Mouse (Mus musculus) heart, embryonic 14.5 days (tissue): Measurements from ENCODE around the gene Grtp1. TPM values are rescaled to one million over a fixed set of nuclear protein-coding genes. Genes with fewer than 3 reads are reported as not detected.

Experiments used
- ATAC-seq: fragments of 200-750 bp; cut with Nextera tagmentation; 2 replicates; pipeline ENCODE4 v1.8.0; 2017; ENCODE audit warnings: low read depth, moderate TSS enrichment; ENCODE audit not compliant: insufficient number of reproducible peaks, insufficient read depth, low FRiP score
- H3K27ac ChIP-seq, 2 experiments: fragments of 200-500 bp in 1 of 2; fragments of 300-500 bp in 1 of 2; sonication (generic) in 1 of 2; replicated peaks in 1 of 2; 2 replicates each; pipeline ENCODE4 v1.5.1; 2012 to 2014; ENCODE audit warnings: low read depth in 2 of 2, low read length in 2 of 2, control low read depth in 1 of 2, mild to moderate bottlenecking in 1 of 2, mixed read lengths in 1 of 2; ENCODE audit not compliant: control insufficient read depth in 1 of 2, insufficient read depth in 1 of 2
- H3K27me3 ChIP-seq: fragments of 300-500 bp; sonication (generic); 2 replicates; pipeline ENCODE4 v1.6.1; 2014; ENCODE audit warnings: mild to moderate bottlenecking, low read length, control low read depth; ENCODE audit not compliant: control insufficient read depth, insufficient read depth
- H3K36me3 ChIP-seq: fragments of 300-500 bp; sonication (generic); 2 replicates; pipeline ENCODE4 v1.6.1; 2014; ENCODE audit warnings: mild to moderate bottlenecking, control low read depth, low read length, mixed read lengths; ENCODE audit not compliant: control insufficient read depth, insufficient read depth
- H3K4me1 ChIP-seq, 2 experiments: fragments of 200-500 bp in 1 of 2; fragments of 300-500 bp in 1 of 2; sonication (generic) in 1 of 2; 2 replicates each; pipeline ENCODE4 v1.6.1; 2012 to 2014; ENCODE audit warnings: low read length in 2 of 2, control low read depth in 1 of 2, mixed read lengths in 1 of 2; ENCODE audit not compliant: control insufficient read depth in 2 of 2, insufficient read depth in 2 of 2
- H3K4me2 ChIP-seq: fragments of 300-500 bp; sonication (generic); 2 replicates; pipeline ENCODE4 v1.6.1; 2014; ENCODE audit warnings: mild to moderate bottlenecking, low read length
- H3K4me3 ChIP-seq, 2 experiments: fragments of 200-500 bp in 1 of 2; fragments of 300-500 bp in 1 of 2; sonication (generic) in 1 of 2; 2 replicates each; pipeline ENCODE4 v1.5.1; 2012 to 2014; ENCODE audit warnings: low read length in 2 of 2, mild to moderate bottlenecking in 2 of 2, control low read depth in 1 of 2, low read depth in 1 of 2, moderate library complexity in 1 of 2; ENCODE audit not compliant: control insufficient read depth in 1 of 2, insufficient read depth in 1 of 2
- H3K9ac ChIP-seq: fragments of 300-500 bp; sonication (generic); 2 replicates; pipeline ENCODE4 v1.6.1; 2014; ENCODE audit warnings: mild to moderate bottlenecking, low read length
- H3K9me3 ChIP-seq: fragments of 300-500 bp; sonication (generic); 2 replicates; pipeline ENCODE4 v1.6.1; 2016; ENCODE audit warnings: low read length, control low read depth; ENCODE audit not compliant: control insufficient read depth
- WGBS: fragments of 180-500 bp; shearing (Covaris S2); extraction: QIAGEN DNeasy Blood & Tissue Kit; methylation state at CpG from one replicate; pipeline ENCODE4 v1.1.7; 2014; 5-methylcytosine and 5-hydroxymethylcytosine counted together
- polyA plus RNA-seq: library from polyadenylated mRNA; unstranded; fragments of >200 nt; fragmentation: Nextera tagmentation; extraction: Ambion mirVana; gene quantifications from 2 replicates; pipeline ENCODE4 v1.2.1, GENCODE M21; 2014

Gene Grtp1
- polyA plus RNA-seq, 1 experiment from 2014 or later: 21.3 TPM

DNA sequence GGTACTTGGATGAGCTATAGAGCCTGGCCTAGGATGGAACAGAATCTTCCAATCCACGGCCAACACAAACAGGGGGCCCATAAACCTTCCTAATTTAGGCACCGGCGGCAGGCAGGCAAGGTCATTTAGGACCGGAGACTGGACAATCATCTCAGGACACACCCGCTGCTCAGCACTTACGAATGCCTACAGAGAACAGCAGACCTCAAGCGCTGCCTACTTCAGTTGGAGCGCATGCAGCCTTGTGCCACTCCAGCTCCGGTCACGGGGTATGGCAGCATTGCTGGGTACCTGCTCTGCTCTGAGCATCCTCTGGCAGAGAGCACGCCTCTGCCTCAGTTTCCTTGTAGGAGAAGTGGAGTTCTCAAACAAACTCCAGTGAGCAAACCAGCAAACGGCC is 29.4 kb upstream of the Grtp1 start:
- no peaks in the 10 kb centered on the region for H3K9me3 ChIP-seq
- H3K4me3 ChIP-seq: no peak overlapping the region
- H3K27ac ChIP-seq: peak overlapping the region; percentile 6 to 86; a peak in 3 of 4 replicates
- peaks cover 39% of the 10 kb centered on the region for H3K36me3 ChIP-seq
- 43% methylated on average over 12 of the region's 12 CpGs for WGBS
- H3K4me1 ChIP-seq: peaks cover 48 to 52% of the 10 kb centered on the region in 2 experiments
- H3K4me2 ChIP-seq: no peak overlapping the region
- H3K9ac ChIP-seq: peak overlapping the region; percentile 53; the same call in 1 of the 2 replicates
- no peaks in the 10 kb centered on the region for H3K27me3 ChIP-seq
- ATAC-seq: no peak

DNA sequence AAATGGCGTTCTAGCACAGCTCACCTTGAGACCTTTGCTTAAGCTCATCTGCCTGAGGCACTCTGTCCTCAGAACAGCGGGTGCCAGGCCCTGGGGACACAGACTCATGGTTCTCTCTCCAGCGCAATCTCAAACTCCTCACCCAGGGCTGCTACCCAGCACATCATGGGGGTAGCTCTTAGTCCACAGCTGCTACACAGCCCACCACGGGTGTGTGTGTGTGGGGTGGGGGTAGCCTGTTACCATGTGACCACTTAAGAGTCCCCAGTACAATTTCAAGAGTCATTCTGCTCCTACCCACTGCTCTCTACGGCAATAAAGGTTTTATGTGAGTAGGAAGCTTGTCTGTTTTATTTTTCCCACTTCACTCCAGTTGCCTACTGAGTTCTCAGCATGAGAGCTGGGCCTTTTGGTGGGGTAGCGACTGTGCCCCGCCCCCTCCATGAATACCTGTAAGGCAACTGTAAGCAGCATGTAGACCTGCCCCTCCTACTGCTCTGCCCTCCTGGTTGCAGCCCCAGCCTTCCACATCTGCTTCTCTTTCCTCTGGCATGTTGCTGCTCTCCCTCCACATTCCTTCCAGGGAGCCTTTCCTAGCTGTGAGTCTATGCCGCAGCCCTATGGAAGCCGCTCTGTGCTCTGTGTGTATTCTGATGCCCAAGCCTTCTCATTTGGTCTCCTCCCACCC is 28.6 kb upstream of the Grtp1 start:
- Histone ChIP-seq H3K36me3 (peaks cover 38% of the 10 kb centered on the region), H3K4me1 (peaks cover 48 to 52% of the 10 kb centered on the region in 2 experiments), H3K27ac (peak overlapping the region; percentile 6 to 86; a peak in 3 of 4 replicates), H3K9me3 (no peaks in the 10 kb centered on the region), H3K4me3 (no peak overlapping the region), H3K4me2 (no peak overlapping the region), H3K9ac (peak overlapping the region; percentile 53; the same call in 1 of the 2 replicates), H3K27me3 (no peaks in the 10 kb centered on the region)
- no peak for ATAC-seq
- 40% methylated on average over 9 of the region's 9 CpGs for WGBS

DNA sequence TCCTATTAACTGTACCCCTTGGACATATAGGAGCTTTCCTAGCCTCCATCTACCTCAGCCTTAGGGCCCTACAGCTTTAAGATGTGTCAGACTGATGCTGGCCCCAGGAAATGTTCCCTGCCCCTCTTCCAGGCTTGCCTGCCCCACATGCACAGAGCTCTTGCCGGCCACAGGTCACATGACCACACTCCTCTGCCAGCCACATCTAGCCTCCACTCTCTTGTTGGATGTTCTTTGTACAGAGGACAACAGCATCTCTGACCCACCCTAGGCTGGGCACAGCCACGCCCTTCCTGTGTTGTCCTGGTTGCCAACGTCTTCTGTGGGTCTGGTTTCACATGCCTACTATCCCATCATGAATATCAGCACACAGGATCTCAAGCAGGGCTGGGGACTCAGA is 26.8 kb upstream of the Grtp1 start:
- H3K4me1 ChIP-seq: peaks cover 48 to 52% of the 10 kb centered on the region in 2 experiments
- peak overlapping the region; percentile 86 to 91 for H3K27ac ChIP-seq
- 36% methylated on average over 3 of the region's 3 CpGs for WGBS
- H3K4me2 ChIP-seq: peak overlapping the region; percentile 37; the same call in 1 of the 2 replicates
- no peak overlapping the region for H3K4me3 ChIP-seq
- no peaks in the 10 kb centered on the region for H3K9me3 ChIP-seq
- peak overlapping the region; percentile 65 for H3K9ac ChIP-seq
- H3K36me3 ChIP-seq: peaks cover 42% of the 10 kb centered on the region
- ATAC-seq: 0 out of 2 replicates have a peak, but pooled peaks have one; percentile 6
- no peaks in the 10 kb centered on the region for H3K27me3 ChIP-seq

DNA sequence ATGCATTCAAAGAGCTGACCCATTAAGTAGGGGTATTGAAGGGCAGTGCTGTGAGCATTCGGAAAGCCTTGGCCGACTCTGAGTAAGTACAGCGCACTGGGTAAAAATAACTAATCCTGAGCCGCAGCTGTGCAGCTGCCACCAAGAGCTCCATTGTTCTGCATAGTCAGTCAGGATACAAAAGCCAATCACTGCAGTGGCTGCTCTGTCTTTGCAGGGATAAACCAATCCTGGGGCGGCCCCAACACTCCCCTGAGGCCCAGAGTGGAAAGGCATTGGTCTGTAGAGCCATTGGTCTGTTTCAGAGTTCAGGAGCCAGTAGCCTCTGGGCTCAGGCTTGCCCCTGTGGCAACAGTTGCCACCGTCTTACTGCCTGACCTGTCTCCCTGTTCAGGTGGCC is 25.9 kb upstream of the Grtp1 start:
- 29% methylated on average over 6 of the region's 6 CpGs for WGBS
- Histone ChIP-seq H3K36me3 (peaks cover 43% of the 10 kb centered on the region), H3K4me3 (no peak overlapping the region), H3K27me3 (no peaks in the 10 kb centered on the region), H3K27ac (peak overlapping the region; percentile 86 to 91), H3K4me2 (peak overlapping the region; percentile 37; the same call in 1 of the 2 replicates), H3K4me1 (peaks cover 48 to 52% of the 10 kb centered on the region in 2 experiments), H3K9ac (peak overlapping the region; percentile 65), H3K9me3 (no peaks in the 10 kb centered on the region)
- peak; percentile 28; the same call in 1 of the 2 replicates for ATAC-seq

DNA sequence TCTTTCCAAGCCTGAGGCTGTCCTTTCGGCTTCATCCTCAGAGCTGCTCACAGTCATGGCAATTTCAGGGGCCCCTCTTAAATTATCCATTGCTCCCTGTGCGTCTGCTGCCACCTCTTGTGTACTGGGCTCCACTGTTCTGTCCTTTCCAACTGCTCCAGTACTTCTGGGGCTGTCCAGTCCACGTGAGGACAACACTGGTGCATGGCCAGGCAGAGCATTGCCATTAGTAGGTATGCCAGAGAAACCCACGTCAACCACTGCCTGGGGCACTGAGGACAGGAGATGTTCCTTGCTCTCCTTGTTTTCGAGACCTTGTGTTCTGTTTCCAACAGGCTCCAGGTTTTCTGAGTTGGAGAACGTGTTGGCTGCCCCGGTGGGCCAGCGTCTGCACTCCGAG is 24.0 kb upstream of the Grtp1 start:
- H3K4me3 ChIP-seq: no peak overlapping the region
- H3K4me2 ChIP-seq: no peak overlapping the region
- H3K36me3 ChIP-seq: peaks cover 56% of the 10 kb centered on the region
- H3K27ac ChIP-seq: no peak overlapping the region
- H3K27me3 ChIP-seq: no peaks in the 10 kb centered on the region
- ATAC-seq: no peak
- 82% methylated on average over 9 of the region's 9 CpGs for WGBS
- H3K9me3 ChIP-seq: no peaks in the 10 kb centered on the region
- no peak overlapping the region for H3K9ac ChIP-seq
- peaks cover 33 to 38% of the 10 kb centered on the region in 2 experiments for H3K4me1 ChIP-seq

DNA sequence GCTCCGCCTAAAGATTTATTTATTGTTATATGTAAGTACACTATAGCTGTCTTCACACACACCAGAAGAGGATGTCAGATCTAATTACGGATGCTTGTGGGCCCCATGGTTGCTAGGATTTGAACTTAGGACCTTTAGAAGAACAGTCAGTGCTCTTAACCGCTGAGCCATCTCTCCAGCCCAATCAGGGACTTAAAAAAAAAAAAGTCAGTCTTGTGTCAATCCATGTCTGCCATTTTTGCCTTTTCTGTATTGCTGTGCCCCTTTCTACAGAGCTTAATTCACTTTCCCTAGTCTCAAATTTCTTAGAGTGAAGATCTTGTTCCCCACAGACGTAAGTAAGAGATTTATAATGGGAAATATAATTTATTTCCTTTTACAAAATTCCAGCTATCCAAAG is 18.0 kb upstream of the Grtp1 start:
- no peak overlapping the region for H3K9ac ChIP-seq
- no peak overlapping the region for H3K27ac ChIP-seq
- no peaks in the 10 kb centered on the region for H3K9me3 ChIP-seq
- no peak overlapping the region for H3K4me3 ChIP-seq
- no peaks in the 10 kb centered on the region for H3K27me3 ChIP-seq
- no peak overlapping the region for H3K4me2 ChIP-seq
- peaks cover 12 to 17% of the 10 kb centered on the region in 2 experiments for H3K4me1 ChIP-seq
- H3K36me3 ChIP-seq: peaks cover 42% of the 10 kb centered on the region
- ATAC-seq: no peak
- 84% methylated on average over 4 of the region's 4 CpGs for WGBS

DNA sequence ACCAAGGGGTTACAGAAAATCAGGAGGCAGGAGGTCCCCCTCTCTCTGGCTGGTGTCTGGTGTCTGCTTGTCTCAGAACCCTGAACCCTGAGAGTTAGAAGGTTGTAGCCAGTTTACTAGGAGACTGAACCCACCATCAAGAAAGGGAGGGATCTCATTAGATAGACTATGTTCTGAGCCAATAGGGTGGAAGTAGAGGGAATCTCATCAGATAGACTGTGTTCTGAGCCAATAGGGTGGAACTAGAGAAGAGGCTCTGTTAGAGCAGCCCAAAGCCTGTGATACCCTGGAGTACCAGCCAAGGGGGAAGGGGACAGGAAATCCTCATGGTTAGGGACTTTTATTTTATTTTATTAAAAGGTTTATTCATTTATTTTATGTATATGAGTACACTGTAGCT is 17.6 kb upstream of the Grtp1 start:
- H3K9me3 ChIP-seq: no peaks in the 10 kb centered on the region
- H3K4me3 ChIP-seq: no peak overlapping the region
- H3K36me3 ChIP-seq: peaks cover 37% of the 10 kb centered on the region
- no peak overlapping the region for H3K9ac ChIP-seq
- H3K27ac ChIP-seq: no peak overlapping the region
- H3K4me1 ChIP-seq: peaks cover 17 to 22% of the 10 kb centered on the region in 2 experiments
- ATAC-seq: no peak
- H3K27me3 ChIP-seq: no peaks in the 10 kb centered on the region
- H3K4me2 ChIP-seq: no peak overlapping the region
